Mouse (Mus musculus) right cerebral cortex, postnatal 14 days (tissue): ENCODE results near the gene Mrrf.
A peak's percentile ranks its signal among the peaks of the same experiment; 100 is the strongest.

Experiments
- DNase-seq: peaks from one replicate; pipeline ENCODE4 v3.0.0; 2022

Mrrf gene

DNA sequence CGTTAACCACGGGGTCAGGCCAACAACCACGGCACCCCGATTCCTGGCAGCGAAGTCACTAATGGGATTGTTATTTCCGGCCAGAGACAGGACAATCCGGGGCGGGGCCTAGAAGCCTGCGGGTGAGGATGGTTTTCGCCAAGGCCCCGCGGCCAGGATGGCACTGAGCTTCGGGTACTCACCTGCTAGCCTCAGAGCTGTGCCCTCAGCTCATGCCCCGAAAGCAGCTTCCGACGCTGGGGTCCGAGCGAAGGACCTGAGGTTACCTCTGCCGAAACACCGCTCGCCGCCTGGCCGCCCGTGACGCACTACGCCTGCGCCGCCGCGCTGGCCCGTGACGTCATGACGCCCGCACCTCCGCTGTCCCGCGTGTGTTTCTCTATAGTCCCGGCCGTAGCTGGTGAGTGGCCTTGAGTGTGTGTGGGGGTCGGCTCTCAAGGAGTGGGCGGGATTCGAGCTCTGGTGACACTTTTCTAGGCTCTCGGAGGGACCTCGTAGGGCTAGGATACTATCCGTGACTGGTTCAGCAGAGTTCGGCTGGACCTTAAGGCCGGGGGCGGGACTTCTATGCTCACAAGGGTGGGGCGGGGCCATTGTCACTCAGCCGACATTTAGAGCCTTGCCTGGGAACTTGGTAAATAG lies at the start of gene Mrrf, which contains the start of gene Rbm18:
Gene Mrrf (plus strand): TSS at position 90 of the 642 bp plus-strand sequence.
Gene Rbm18 (minus strand): TSS at position 474 of the 642 bp plus-strand sequence.
- DNase-seq: peak; percentile 92

DNA sequence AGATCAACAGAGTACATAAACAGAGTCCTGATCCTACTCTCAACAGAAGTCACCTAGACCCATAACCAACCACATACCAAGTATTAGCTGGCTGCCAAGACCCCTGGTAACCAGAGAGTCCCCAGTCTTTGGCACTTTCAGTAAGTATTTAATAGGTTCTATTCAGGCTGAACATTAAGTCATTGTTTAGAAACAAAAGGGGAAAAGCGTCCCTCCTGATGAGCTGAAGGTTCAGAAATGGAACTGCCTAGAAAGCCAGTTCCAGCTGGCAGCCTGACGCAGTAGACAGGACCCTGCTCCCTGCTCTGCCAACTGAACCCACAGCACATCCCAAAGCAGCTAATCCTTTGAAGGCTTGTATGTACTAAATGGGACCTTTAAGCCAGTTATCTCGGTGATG lies 47.0 kb upstream of the Mrrf start:
- no peak for DNase-seq

DNA sequence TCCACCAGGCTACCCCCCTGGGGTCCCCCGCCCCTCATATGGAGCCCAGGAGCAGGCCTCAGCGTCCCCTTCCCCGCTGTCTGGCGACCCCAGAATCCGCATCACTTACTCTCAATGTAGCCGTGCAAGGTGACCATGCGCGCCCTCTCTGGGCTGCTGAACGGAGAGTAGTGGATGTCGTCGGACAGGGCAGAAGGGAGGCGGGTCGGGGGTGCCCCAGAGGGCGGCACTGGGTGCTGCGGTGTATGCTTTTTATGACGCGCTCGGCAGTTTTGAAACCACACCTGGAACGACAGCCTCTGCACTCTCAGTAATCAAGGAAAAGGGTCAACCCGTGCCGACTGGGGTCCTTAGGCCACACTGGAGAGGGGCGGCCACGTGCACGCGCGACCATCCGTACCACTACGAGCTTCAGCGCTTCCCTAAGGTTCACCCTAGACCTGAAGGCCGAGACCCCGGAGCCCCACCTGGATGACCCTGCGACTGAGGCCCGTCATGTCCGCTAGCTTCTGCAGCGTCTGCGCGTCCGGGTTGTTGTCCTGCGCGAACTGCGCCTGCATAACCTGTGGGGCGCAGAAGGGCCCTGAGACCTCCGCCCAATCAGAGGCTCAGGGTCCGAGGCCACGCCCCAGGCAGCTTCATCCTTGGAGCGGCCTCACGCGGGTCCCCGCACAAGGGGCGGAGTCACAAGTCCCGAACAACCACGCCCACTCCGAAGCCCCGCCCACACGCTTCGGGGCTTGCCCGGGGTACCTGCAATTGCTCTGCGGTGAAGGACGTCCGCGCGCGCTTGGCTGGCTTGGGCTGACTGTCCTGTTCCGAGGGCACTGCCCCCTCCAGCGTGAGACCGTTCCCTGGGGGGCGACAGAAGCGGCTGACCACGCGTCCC lies 45.1 kb upstream of the Mrrf start:
- DNase-seq: peak; percentile 30

DNA sequence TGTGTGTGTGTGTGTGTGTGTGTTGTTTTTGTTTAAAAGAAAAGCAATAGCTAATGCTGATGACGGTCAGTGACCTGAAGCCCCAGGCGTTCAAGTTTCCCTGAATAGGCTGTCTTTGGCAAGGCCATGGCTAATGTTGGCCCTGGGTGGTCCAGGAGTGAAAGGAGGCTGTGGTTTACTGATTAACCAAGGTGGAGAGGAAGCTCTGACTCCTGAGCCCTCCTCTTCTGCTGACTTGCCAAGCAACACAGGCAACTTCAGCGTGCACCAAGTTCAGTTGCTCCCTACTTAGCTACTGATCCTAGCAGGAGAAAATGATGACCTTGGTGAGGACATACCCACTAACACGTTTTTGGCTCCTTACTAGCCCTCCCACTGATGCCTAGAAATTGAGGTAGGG lies 43.4 kb upstream of the Mrrf start:
- no peak for DNase-seq

GRCm38 (mm10) chr2:36093301-36093700 lies 42.9 kb upstream of the Mrrf start:
- no peak for DNase-seq

DNA sequence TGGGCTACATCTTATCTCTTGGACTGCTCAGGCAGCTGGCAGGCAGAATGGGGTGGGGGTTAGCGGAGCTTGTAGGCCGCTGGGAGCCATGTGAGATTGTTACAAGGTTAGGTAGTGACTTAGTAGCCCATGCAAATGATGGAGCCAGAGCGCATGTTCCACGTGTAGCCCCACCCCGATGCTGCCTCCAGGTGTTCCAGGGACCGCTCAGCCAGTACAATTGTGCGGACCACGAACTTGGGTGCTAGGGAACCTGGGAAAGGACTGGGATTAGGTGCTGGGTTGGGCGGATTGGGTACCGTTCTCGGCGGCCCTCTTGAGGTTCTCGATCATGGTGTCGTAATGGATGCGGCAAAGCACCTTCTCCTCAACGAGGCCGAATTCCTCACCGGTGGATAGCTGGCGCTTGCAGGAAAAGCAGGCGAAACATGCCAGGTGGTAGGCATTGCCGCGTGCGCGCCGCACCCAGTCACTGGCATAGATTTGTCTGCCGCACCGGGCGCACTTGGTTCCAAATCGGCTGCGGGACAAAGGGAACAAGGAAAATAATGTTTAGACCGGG lies 42.2 kb upstream of the Mrrf start:
- DNase-seq: no peak

DNA sequence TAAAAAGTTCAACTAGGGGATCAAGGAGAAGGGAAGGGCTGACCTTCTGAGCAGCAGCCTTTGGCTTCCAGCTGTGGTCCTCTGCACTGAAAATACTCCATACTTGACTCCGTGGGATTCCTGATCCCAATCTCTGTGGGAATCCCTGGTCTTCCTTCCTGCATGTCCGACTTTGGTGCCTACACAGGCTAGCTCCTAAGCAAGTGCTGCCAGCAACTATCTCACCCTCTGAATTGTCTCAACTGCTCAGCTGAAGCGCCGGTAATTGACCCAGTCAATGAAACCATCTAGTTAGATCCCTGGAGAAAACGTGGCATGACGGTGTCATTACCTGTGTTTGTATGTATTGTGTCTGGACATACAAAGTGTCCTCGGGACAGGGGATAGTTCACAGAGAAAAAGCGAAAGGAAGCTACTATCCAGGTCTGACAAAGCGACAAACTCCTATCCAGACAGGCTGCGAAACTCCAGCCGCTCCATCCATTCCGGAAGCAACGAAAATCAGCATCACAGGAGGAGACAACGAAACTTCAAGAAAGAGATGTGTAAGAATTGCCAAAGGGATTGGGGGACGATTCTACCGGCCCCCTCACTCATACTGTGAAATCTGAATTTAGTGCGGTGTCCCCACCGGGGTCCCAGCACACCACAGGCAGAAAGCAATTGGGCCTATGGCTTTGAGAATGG lies 38.9 kb upstream of the Mrrf start:
- no peak for DNase-seq

DNA sequence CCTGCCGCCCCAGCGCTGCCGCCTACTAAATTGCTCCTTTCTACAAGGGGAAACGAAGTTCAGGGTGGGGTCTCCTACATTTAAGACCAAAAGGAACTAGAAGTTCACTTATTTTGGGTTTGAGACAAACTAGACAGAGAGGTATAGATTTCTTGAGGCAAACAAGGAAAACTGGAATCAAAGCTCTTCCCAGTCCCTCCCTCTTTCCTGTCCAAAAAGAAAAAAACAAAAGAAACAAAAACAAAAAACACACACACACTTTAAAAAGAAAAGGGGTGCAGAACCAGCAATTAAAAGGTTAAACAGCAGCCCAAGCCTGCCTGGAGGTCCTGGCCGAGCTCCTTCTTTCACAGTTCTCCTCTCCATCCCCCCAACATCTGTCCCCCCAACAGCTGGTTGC lies 38.2 kb upstream of the Mrrf start:
- DNase-seq: no peak

GRCm38 (mm10) chr2:36099739-36100138 lies 36.5 kb upstream of the Mrrf start:
- no peak for DNase-seq

DNA sequence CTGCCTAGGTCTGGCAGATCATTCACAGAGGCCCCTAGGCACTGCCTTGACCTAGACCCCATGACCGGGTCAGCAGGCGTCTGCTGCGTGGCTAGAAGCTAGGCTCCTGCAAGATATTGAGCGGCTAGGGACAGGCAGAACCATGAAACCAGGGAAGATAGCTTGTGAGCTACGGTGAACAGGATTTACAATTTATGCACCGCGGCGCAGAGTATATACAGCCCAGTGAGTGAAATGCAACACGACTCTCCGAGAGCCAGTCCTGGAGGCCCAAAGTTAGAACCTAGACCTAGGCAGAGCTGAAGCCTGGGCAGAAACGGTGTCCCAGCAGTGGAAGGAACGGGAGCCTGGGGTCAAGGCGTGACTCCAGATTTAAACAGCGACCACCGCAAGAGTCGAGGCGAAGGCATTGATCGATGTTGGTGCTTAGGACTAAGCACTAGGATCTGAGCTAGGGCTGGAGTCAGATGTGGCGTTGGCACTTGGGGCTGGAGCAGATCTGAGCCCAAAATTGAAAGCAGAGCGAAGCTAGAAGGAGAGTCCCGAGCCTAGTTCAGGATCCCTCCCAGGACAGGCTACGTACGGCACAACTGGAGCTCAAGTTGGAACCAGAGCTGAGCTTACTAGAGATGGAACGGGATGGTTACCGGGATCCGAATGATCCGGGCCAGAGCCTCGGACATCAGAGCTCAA lies 34.2 kb upstream of the Mrrf start:
- no peak for DNase-seq

GRCm38 (mm10) chr2:36102559-36102946 lies 33.6 kb upstream of the Mrrf start:
- DNase-seq: no peak

- DNase-seq: no peak
Observed at GRCm38 (mm10) chr2:36103069-36103554, 33.1 kb upstream of the Mrrf start.

- no peak for DNase-seq
Observed at GRCm38 (mm10) chr2:36103555-36104367, 32.4 kb upstream of the Mrrf start.

DNA sequence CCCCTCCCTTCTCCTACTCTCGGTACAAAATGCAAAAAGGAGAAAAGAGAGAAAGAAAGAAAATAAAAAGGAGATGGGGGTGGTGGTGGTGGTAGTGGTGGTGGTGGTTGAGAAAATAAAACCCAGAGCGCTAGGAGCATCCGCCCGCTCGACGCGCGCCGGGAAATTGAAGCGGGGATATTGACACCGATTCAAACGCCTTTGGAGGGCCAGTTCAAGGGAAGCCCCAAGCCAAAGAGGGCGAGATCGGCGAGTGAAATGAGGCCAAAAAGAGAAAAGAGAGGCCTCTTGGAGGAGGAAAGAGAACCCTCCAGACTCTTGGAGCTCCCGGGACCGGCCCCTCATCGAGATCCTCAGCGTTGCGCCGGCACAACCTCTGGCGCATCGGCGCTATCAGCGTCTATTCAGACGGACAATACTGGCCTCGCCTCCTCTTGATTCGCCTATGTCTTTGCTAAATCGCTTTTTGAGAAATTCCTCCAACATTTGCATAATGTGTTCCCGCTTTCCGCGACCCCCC lies 31.7 kb upstream of the Mrrf start:
- no peak for DNase-seq

- DNase-seq: no peak
Observed at GRCm38 (mm10) chr2:36104956-36105741, 31.0 kb upstream of the Mrrf start, which contains the start of gene Lhx6. Gene Lhx6 (minus strand): TSS chr2:36105408.

DNA sequence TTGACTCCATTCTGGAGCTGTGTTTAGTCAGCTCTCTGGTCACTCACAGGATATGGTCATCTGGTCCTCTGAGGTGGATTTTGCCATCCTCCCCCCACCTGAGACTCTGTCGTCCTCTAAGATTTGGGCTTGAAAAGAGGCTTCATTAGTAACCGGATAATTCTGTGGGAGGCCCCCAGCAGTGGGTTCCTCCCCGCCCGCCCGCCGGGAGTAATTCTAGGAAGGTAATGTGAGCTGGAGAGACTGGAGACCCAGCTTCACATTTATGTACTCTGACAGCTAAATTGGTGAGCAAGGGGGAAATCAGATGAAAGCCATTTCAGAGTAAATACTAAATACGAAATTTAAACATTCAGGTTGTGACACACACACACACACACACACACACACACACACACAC lies 27.6 kb upstream of the Mrrf start:
- DNase-seq: no peak

DNA sequence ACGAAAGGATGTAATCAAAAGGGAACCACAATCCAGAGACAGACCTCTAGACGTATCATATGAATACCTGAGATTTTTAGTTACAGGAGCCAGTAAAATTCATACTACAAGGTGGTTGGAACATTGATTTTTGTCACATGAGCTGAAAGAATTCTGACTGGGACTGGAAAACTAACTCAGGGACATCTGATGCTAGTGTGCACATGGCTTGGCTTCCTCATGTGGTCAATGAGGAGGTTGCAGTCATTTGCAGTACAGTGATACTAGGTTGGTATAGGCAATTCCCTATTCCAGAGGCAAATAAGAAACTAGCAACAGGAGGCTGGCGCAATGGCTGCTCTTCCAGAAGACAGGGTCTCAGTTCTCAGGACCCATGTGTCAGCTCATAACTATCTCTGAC lies 23.6 kb upstream of the Mrrf start:
- no peak for DNase-seq

GRCm38 (mm10) chr2:36126795-36127429 lies 9.3 kb upstream of the Mrrf start:
- no peak for DNase-seq

DNA sequence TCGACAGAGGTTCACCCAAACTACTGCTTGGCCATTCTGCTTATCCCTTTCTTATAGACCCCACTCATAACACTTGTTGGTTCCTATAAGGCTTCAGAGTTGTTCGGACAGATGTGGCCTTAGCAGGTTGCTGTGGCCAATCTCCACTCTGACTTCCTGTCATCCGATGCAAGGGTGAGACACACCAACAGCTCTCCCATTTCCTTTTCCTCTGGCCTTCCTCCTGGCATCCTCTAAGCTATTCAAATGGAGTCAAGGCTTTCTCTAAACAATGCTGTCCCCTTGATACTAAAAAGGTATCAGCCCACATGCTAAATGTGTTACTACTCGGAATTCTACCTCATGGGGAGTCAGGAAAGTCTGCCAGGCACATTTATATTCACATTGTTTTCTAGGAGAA lies 8.2 kb upstream of the Mrrf start:
- DNase-seq: no peak

GRCm38 (mm10) chr2:36129051-36129450 lies 7.1 kb upstream of the Mrrf start:
- no peak for DNase-seq
